Mouse (Mus musculus): ENCODE measurements around the gene Slc25a21. TPM values are rescaled to one million over a fixed set of nuclear protein-coding genes. Genes with fewer than 3 reads are reported as not detected.
A peak's percentile ranks its signal among the peaks of the same experiment; 100 is the strongest.

Slc25a21 gene
- polyA plus RNA-seq, 1 experiment from 2014 or later, result 0.19 TPM

GRCm38 (mm10) chr12:56689331-56689730, 507.9 kb downstream of the Slc25a21 start:
- H3K9ac ChIP-seq (ENCODE audit: low read length), result no peak overlapping the region
- H3K36me3 ChIP-seq (ENCODE audit: control insufficient read depth, insufficient read depth, low read length), result no peaks in the 10 kb centered on the region
- no peak overlapping the region for H3K4me3 ChIP-seq (ENCODE audit: low read depth, low read length)
- H3K4me1 ChIP-seq (replicated peaks; ENCODE audit: control insufficient read depth, insufficient read depth, low read length), result 0 out of 2 replicates have a peak, but pooled peaks cover 3% of the 10 kb centered on the region
- H3K27me3 ChIP-seq (replicated peaks; ENCODE audit: control insufficient read depth, insufficient read depth, low read length), result peaks cover 100% of the 10 kb centered on the region
- DNase-seq (ENCODE audit: low spot score) (peak; percentile 61), ATAC-seq (replicated peaks; ENCODE audit: low FRiP score, low TSS enrichment, low read depth) (no peak)
- no peak overlapping the region for H3K4me2 ChIP-seq (ENCODE audit: low read length)
- WGBS, result 2% methylated on average over 10 of the region's 10 CpGs
- H3K9me3 ChIP-seq (ENCODE audit: control insufficient read depth, low read length), result no peaks in the 10 kb centered on the region
- H3K27ac ChIP-seq (ENCODE audit: low read depth), result no peak overlapping the region

DNA sequence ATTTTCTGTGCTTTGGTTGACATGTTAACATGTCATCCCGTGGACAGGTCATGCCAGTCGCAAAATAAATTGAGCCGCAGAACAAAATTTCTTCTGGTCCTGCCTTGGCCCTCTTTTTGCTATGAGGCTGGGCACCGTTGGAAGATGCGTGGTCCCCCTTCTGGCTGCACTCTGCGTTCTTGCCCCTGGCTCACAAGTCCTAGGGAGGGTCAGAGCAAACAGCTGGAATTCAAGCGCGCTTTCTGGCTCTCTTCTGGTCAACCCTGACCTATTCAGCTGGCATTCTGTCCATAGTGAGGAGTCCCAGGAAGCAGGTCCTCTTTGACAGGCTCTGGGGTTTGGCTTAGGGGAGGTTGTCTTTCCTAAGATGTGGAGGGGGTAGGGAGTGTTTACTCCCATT, 508.4 kb downstream of the Slc25a21 start:
- whole genome bisulfite sequencing, result 2% methylated on average over 8 of the region's 8 CpGs
- Histone ChIP-seq H3K9me3 (ENCODE audit: control insufficient read depth, low read length) (no peaks in the 10 kb centered on the region), H3K9ac (ENCODE audit: low read length) (no peak overlapping the region), H3K27ac (ENCODE audit: low read depth) (no peak overlapping the region), H3K36me3 (ENCODE audit: control insufficient read depth, insufficient read depth, low read length) (no peaks in the 10 kb centered on the region), H3K27me3 (replicated peaks; ENCODE audit: control insufficient read depth, insufficient read depth, low read length) (peaks cover 100% of the 10 kb centered on the region), H3K4me3 (ENCODE audit: low read depth, low read length) (no peak overlapping the region), H3K4me1 (replicated peaks; ENCODE audit: control insufficient read depth, insufficient read depth, low read length) (0 out of 2 replicates have a peak, but pooled peaks cover 3% of the 10 kb centered on the region), H3K4me2 (ENCODE audit: low read length) (no peak overlapping the region)
- DNase-seq (ENCODE audit: low spot score), result peak; percentile 63
- ATAC-seq (replicated peaks; ENCODE audit: low FRiP score, low TSS enrichment, low read depth), result 0 out of 2 replicates have a peak, but pooled peaks have one; percentile 22

DNA sequence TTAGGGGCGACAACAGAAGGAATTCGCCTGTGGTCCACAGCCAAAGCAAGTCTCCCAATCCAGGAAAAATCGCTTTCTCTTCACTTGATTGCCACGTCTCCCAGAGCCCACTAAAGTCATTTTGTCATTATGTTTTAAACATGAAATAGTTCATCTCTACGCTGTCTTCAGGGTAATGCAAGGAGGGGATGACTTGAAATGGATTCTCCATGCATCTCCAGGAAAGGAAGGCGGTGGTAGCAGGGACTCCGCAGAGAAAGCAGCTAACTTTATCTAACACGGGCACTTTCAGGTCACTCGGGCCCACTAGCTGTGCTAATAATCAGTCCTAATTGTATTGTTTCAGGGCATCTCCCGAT, 508.8 kb downstream of the Slc25a21 start:
- 3% methylated on average over 10 of the region's 10 CpGs for WGBS

GRCm38 (mm10) chr12:56687640-56688481, 509.4 kb downstream of the Slc25a21 start:
- H3K4me2 ChIP-seq (ENCODE audit: low read length), result no peak overlapping the region
- DNase-seq (ENCODE audit: low spot score), result peak; percentile 68
- H3K27me3 ChIP-seq (replicated peaks; ENCODE audit: control insufficient read depth, insufficient read depth, low read length), result peaks cover 100% of the 10 kb centered on the region
- H3K27ac ChIP-seq (ENCODE audit: low read depth), result no peak overlapping the region
- no peak for ATAC-seq (replicated peaks; ENCODE audit: low FRiP score, low TSS enrichment, low read depth)
- H3K4me1 ChIP-seq (replicated peaks; ENCODE audit: control insufficient read depth, insufficient read depth, low read length), result 0 out of 2 replicates have a peak, but pooled peaks cover 3% of the 10 kb centered on the region
- no peak overlapping the region for H3K4me3 ChIP-seq (ENCODE audit: low read depth, low read length)
- no peaks in the 10 kb centered on the region for H3K36me3 ChIP-seq (ENCODE audit: control insufficient read depth, insufficient read depth, low read length)
- no peak overlapping the region for H3K9ac ChIP-seq (ENCODE audit: low read length)
- 5% methylated on average over 15 of the region's 15 CpGs for whole genome bisulfite sequencing
- H3K9me3 ChIP-seq (ENCODE audit: control insufficient read depth, low read length), result no peaks in the 10 kb centered on the region

More for the DNA sequence above, 508.8 kb downstream of the Slc25a21 start:
- Histone ChIP-seq H3K4me1 (replicated peaks; ENCODE audit: control insufficient read depth, insufficient read depth, low read length) (0 out of 2 replicates have a peak, but pooled peaks cover 3% of the 10 kb centered on the region), H3K4me2 (ENCODE audit: low read length) (no peak overlapping the region), H3K36me3 (ENCODE audit: control insufficient read depth, insufficient read depth, low read length) (no peaks in the 10 kb centered on the region), H3K4me3 (ENCODE audit: low read depth, low read length) (no peak overlapping the region), H3K9ac (ENCODE audit: low read length) (no peak overlapping the region), H3K27me3 (replicated peaks; ENCODE audit: control insufficient read depth, insufficient read depth, low read length) (peaks cover 100% of the 10 kb centered on the region), H3K27ac (ENCODE audit: low read depth) (no peak overlapping the region), H3K9me3 (ENCODE audit: control insufficient read depth, low read length) (no peaks in the 10 kb centered on the region)
- ATAC-seq (replicated peaks; ENCODE audit: low FRiP score, low TSS enrichment, low read depth) (no peak), DNase-seq (ENCODE audit: low spot score) (no peak)

DNA sequence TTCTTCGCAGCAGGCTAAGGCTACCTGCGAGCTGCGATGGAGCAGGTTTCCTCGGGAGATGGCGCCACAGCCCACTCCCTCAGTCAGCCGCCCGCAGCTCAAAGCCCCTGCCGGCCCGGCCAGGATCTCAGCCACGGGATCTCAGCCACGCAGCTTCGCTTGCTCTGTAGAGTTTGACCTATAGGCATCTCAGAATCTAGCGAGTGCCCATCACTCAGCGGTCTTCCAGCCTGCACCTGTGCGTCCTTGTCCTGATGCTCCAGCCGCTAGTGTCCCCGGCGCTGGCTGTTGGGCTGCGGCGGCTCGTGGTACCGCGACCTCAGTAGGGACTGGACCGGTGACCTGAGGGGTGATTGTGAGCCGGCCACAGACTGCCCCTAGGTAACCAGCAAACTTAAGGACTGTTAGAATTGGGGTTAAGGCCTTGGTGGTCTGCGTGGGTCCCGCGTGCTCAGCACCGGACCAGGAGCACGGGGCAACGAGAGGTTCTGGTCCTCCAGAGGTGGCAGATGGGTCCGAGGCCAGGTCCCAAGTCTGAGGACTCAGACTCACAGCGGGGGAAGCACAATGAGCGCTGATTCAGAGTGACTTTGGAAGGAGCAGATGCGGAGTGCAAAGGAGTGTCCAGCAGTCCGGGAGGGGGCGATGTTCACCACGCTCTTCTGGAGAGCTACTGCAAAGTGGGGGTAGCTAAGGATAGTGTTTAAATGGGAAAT, 516.0 kb downstream of the Slc25a21 start:
- H3K9ac ChIP-seq (ENCODE audit: low read length), result no peak overlapping the region
- ATAC-seq (replicated peaks; ENCODE audit: low FRiP score, low TSS enrichment, low read depth) (peak; percentile 71), DNase-seq (ENCODE audit: low spot score) (peak; percentile 69)
- H3K4me3 ChIP-seq (ENCODE audit: low read depth, low read length), result peak overlapping the region; percentile 23
- H3K4me2 ChIP-seq (ENCODE audit: low read length), result peak overlapping the region; percentile 58
- no peaks in the 10 kb centered on the region for H3K9me3 ChIP-seq (ENCODE audit: control insufficient read depth, low read length)
- no peak overlapping the region for H3K27ac ChIP-seq (ENCODE audit: low read depth)
- no peaks in the 10 kb centered on the region; the same call in 1 of the 2 replicates for H3K4me1 ChIP-seq (replicated peaks; ENCODE audit: control insufficient read depth, insufficient read depth, low read length)
- WGBS, result under 1% methylated on average over 38 of the region's 38 CpGs
- peaks cover 80% of the 10 kb centered on the region for H3K27me3 ChIP-seq (replicated peaks; ENCODE audit: control insufficient read depth, insufficient read depth, low read length)
- no peaks in the 10 kb centered on the region for H3K36me3 ChIP-seq (ENCODE audit: control insufficient read depth, insufficient read depth, low read length)

DNA sequence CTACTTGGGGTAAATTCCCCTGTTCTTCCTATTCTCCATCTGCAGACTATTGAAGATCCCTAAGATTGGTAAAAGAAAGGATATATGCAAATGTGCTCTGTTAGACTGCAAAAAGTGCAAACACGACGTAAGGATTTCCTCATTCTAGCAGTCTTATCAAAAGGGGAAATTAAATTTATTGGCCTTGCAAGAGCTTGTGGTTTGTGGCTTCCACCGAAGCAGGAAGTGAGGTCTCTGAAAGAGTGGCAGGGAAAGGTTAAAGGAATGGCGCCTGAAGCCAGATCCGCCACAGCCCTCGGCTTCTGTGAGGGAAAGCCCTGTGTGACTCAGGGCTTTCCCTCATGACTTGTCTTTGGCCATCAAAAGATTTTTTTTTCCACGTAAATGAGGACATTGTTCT, 519.7 kb downstream of the Slc25a21 start:
- Histone ChIP-seq H3K9me3 (ENCODE audit: control insufficient read depth, low read length) (no peaks in the 10 kb centered on the region), H3K27ac (ENCODE audit: low read depth) (no peak overlapping the region), H3K27me3 (replicated peaks; ENCODE audit: control insufficient read depth, insufficient read depth, low read length) (peaks cover 43% of the 10 kb centered on the region), H3K4me2 (ENCODE audit: low read length) (no peak overlapping the region), H3K9ac (ENCODE audit: low read length) (no peak overlapping the region), H3K4me3 (ENCODE audit: low read depth, low read length) (no peak overlapping the region), H3K36me3 (ENCODE audit: control insufficient read depth, insufficient read depth, low read length) (no peaks in the 10 kb centered on the region), H3K4me1 (replicated peaks; ENCODE audit: control insufficient read depth, insufficient read depth, low read length) (no peaks in the 10 kb centered on the region; the same call in 1 of the 2 replicates)
- ATAC-seq (replicated peaks; ENCODE audit: low FRiP score, low TSS enrichment, low read depth), result no peak
- 59% methylated on average over 7 of the region's 7 CpGs for WGBS
- DNase-seq (ENCODE audit: low spot score), result peak; percentile 27

- DNase-seq (ENCODE audit: low spot score) (no peak), ATAC-seq (replicated peaks; ENCODE audit: low FRiP score, low TSS enrichment, low read depth) (no peak)
- no peaks in the 10 kb centered on the region for H3K9me3 ChIP-seq (ENCODE audit: control insufficient read depth, low read length)
- H3K9ac ChIP-seq (ENCODE audit: low read length), result no peak overlapping the region
- H3K27ac ChIP-seq (ENCODE audit: low read depth), result no peak overlapping the region
- H3K4me3 ChIP-seq (ENCODE audit: low read depth, low read length), result no peak overlapping the region
- H3K27me3 ChIP-seq (replicated peaks; ENCODE audit: control insufficient read depth, insufficient read depth, low read length), result peaks cover 14% of the 10 kb centered on the region
- no peak overlapping the region for H3K4me2 ChIP-seq (ENCODE audit: low read length)
- WGBS, result 42% methylated on average over 3 of the region's 3 CpGs
- no peaks in the 10 kb centered on the region for H3K4me1 ChIP-seq (replicated peaks; ENCODE audit: control insufficient read depth, insufficient read depth, low read length)
- no peaks in the 10 kb centered on the region for H3K36me3 ChIP-seq (ENCODE audit: control insufficient read depth, insufficient read depth, low read length)
Observed at GRCm38 (mm10) chr12:56674726-56675125, 522.5 kb downstream of the Slc25a21 start.

DNA sequence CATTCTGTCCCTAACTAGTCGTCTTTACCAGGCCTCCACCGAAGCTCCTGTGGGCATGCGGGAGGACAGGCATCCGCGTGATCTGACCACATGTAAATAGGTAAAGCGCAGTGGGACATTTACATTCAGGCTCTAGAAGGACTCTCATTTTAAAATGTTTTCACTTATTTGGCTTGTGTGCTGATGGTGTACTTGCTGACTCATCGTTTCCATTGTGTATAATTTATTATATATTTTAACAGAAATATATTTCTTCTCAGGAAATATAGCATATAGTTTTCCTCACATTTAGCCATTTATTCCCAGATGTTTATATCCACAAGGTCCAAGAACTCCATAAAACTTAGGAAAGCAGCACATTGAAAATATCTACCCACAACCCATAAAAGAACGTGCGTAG, 526.5 kb downstream of the Slc25a21 start:
- no peak overlapping the region for H3K27ac ChIP-seq (ENCODE audit: low read depth)
- H3K9ac ChIP-seq (ENCODE audit: low read length), result no peak overlapping the region
- 88% methylated on average over 9 of the region's 9 CpGs for WGBS
- ATAC-seq (replicated peaks; ENCODE audit: low FRiP score, low TSS enrichment, low read depth) (no peak), DNase-seq (ENCODE audit: low spot score) (no peak)
- no peak overlapping the region for H3K4me2 ChIP-seq (ENCODE audit: low read length)
- no peaks in the 10 kb centered on the region for H3K4me1 ChIP-seq (replicated peaks; ENCODE audit: control insufficient read depth, insufficient read depth, low read length)
- H3K4me3 ChIP-seq (ENCODE audit: low read depth, low read length), result no peak overlapping the region
- H3K9me3 ChIP-seq (ENCODE audit: control insufficient read depth, low read length), result no peaks in the 10 kb centered on the region
- no peaks in the 10 kb centered on the region for H3K27me3 ChIP-seq (replicated peaks; ENCODE audit: control insufficient read depth, insufficient read depth, low read length)
- H3K36me3 ChIP-seq (ENCODE audit: control insufficient read depth, insufficient read depth, low read length), result no peaks in the 10 kb centered on the region

All from intestine, embryonic 14.5 days (tissue).